Mouse (Mus musculus) limb, embryonic 14.5 days (tissue): ENCODE results near the gene Hp. TPM values are rescaled to one million over a fixed set of nuclear protein-coding genes. Genes with fewer than 3 reads are reported as not detected.

ENCODE experiments used
- ATAC-seq: fragments of 200-750 bp; cut with Nextera tagmentation; 2 replicates; pipeline ENCODE4 v1.8.0; 2017; ENCODE audit warnings: low read depth, moderate number of reproducible peaks, moderate TSS enrichment; ENCODE audit not compliant: low FRiP score
- DNase-seq: peaks from one replicate; pipeline ENCODE4 v3.0.0-alpha.2; 2015; ENCODE audit warnings: low spot score
- H3K27ac ChIP-seq: fragments of 300-500 bp; sonication (generic); replicated peaks from 2 replicates; pipeline ENCODE4 v1.5.1; 2014; ENCODE audit warnings: low read depth, mild to moderate bottlenecking, low read length, moderate library complexity, mixed read lengths
- H3K27me3 ChIP-seq: fragments of 300-500 bp; sonication (generic); 2 replicates; pipeline ENCODE4 v1.6.1; 2014; ENCODE audit warnings: low read length, mixed read lengths; ENCODE audit not compliant: control insufficient read depth, insufficient read depth
- H3K36me3 ChIP-seq: fragments of 300-500 bp; sonication (generic); 2 replicates; pipeline ENCODE4 v1.6.1; 2014; ENCODE audit warnings: mild to moderate bottlenecking, low read length, moderate library complexity, mixed read lengths; ENCODE audit not compliant: control insufficient read depth, insufficient read depth
- H3K4me1 ChIP-seq: fragments of 300-500 bp; sonication (generic); 2 replicates; pipeline ENCODE4 v1.6.1; 2014; ENCODE audit warnings: antibody characterized with exemption, low read length, mixed read lengths; ENCODE audit not compliant: control insufficient read depth, insufficient read depth
- H3K4me2 ChIP-seq: fragments of 300-500 bp; sonication (generic); replicated peaks from 2 replicates; pipeline ENCODE4 v1.6.1; 2014; ENCODE audit warnings: low read depth, mild to moderate bottlenecking, low read length, moderate library complexity; ENCODE audit not compliant: severe bottlenecking
- H3K4me3 ChIP-seq: fragments of 300-500 bp; sonication (generic); replicated peaks from 2 replicates; pipeline ENCODE4 v1.5.1; 2014; ENCODE audit warnings: low read length
- H3K9ac ChIP-seq: fragments of 300-500 bp; sonication (generic); 2 replicates; pipeline ENCODE4 v1.6.1; 2014; ENCODE audit warnings: mild to moderate bottlenecking, low read depth, low read length, moderate library complexity; ENCODE audit not compliant: severe bottlenecking
- H3K9me3 ChIP-seq: fragments of 300-500 bp; sonication (generic); 2 replicates; pipeline ENCODE4 v1.6.1; 2016; ENCODE audit warnings: low read length; ENCODE audit not compliant: control insufficient read depth
- POLR2A ChIP-seq: fragments of 200-500 bp; IDR thresholded peaks from 2 replicates; pipeline ENCODE4 v1.8.0; 2012; ENCODE audit warnings: inconsistent platforms, mild to moderate bottlenecking, moderate library complexity, borderline replicate concordance; ENCODE audit not compliant: insufficient read depth, insufficient read length; ENCODE audit errors: extremely low read depth
- WGBS: fragments of 180-500 bp; shearing (Covaris S2); extraction: QIAGEN DNeasy Blood & Tissue Kit; methylation state at CpG from one replicate; pipeline ENCODE4 v1.1.7; 2014; 5-methylcytosine and 5-hydroxymethylcytosine counted together
- polyA plus RNA-seq, 2 experiments: library from polyadenylated mRNA; depleted of rRNA in 1 of 2; stranded (reverse) in 1 of 2; unstranded in 1 of 2; fragments of >200 nt; fragmentation: Nextera tagmentation in 1 of 2; extraction: Ambion mirVana in 1 of 2; gene quantifications; 2 replicates each; pipeline versions ENCODE4 v1.2.1 to v1.2.3; 2012 to 2014

Hp gene
- polyA plus RNA-seq, 2 experiments = 1.8 to 2.0 TPM

DNA sequence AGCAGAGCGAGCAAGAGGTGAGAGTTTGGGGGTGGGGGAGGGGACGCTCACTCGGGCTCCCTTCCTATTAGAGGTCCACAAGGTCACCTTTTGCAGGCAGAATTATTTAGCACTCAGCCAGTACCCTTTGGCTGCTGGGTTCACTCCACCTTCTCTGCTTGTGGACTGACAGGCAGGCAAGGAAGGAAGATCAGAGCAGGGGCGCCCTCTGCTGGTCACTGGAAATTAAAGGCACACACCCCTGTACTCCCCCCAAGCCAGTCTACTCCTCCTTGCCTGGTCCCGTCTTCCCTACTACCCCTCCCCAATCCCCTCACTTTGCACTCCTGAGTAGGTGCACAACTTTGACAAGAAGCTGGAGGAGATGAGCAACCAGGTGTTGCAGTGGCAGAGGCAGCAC, 42.3 kb downstream of the Hp start:
- no peak overlapping the region for H3K4me3 ChIP-seq
- no peaks in the 10 kb centered on the region for H3K36me3 ChIP-seq
- no peaks in the 10 kb centered on the region for H3K9me3 ChIP-seq
- no peaks in the 10 kb centered on the region for H3K27me3 ChIP-seq
- no peak for TF ChIP-seq POLR2A
- H3K4me1 ChIP-seq = no peaks in the 10 kb centered on the region; the same call in 1 of the 2 replicates
- peak overlapping the region; percentile 41; the same call in 1 of the 2 replicates for H3K9ac ChIP-seq
- peak overlapping the region; percentile 43 for H3K4me2 ChIP-seq
- peak; percentile 88 for ATAC-seq
- WGBS = 2% methylated on average over 5 of the region's 5 CpGs
- no peak overlapping the region; the same call in 1 of the 2 replicates for H3K27ac ChIP-seq
- DNase-seq = peak; percentile 86

DNA sequence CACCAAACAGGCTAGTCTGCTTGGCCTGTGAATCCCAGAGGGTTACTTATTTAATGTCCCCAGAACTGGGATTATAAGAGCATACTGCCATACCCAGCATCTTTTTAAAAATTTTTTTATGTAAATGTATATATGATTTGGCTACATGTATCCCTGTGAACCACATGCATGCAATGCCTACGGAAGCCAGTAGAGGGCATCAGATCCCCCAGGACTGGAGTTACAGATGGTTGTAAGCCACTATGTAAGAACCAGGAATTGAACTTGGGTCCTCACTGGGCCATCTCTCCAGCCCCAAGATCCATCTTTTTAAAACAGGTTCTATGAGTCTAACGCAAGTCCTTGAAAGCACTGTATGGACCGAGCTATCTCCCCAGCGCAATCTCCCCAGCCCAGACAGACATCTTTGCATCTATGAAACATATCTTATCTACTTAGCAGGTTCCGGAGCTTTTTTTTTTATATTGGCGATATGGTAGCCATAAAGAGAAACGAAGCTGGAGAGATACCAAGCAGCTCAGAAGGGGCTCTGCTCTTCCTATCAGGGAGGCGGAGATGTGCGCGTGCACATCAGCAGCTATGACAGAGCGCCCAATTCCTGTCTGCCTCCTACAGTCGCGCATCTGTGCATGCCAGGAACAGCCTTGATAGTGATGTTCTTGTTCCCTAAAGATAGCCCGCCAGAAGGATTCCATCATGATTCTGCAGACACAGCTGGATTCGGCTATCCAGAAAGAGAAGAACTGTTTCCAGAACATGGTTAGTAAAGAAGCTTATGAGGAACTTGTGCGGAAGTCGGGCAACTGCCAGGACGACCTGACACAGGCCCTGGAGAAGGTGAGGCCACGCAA, 43.6 kb downstream of the Hp start:
- no peaks in the 10 kb centered on the region for H3K9me3 ChIP-seq
- H3K4me3 ChIP-seq = no peak overlapping the region
- WGBS = 86% methylated on average over 19 of the region's 19 CpGs
- ATAC-seq (no peak), DNase-seq (peak; percentile 20)
- no peaks in the 10 kb centered on the region for H3K36me3 ChIP-seq
- no peak overlapping the region for H3K9ac ChIP-seq
- no peak for TF ChIP-seq POLR2A
- no peak overlapping the region for H3K4me2 ChIP-seq
- H3K27me3 ChIP-seq = no peaks in the 10 kb centered on the region
- no peak overlapping the region for H3K27ac ChIP-seq
- no peaks in the 10 kb centered on the region for H3K4me1 ChIP-seq

Other genes starting within 250 kb of the Hp start
- 0.06 and 0.20 TPM in 2 replicates for gene Pmfbp1, start 85.1 kb downstream of the Hp start, polyA plus RNA-seq (2012; rRNA removed)
- gene Pmfbp1, start 85.1 kb downstream of the Hp start, polyA plus RNA-seq (2014; fragmentation: Nextera tagmentation; extraction: Ambion mirVana) = 0.23 and 0.43 TPM in 2 replicates
- 27.4 and 27.8 TPM in 2 replicates for gene Dhx38, start 13.3 kb downstream of the Hp start, polyA plus RNA-seq (2012; rRNA removed)
- gene Dhx38, start 13.3 kb downstream of the Hp start, polyA plus RNA-seq (2014; fragmentation: Nextera tagmentation; extraction: Ambion mirVana) = 20.0 and 23.3 TPM in 2 replicates
- 5.7 and 6.0 TPM in 2 replicates for gene Txnl4b, start 13.3 kb downstream of the Hp start, polyA plus RNA-seq (2012; rRNA removed)
- gene Txnl4b, start 13.3 kb downstream of the Hp start, polyA plus RNA-seq (2014; fragmentation: Nextera tagmentation; extraction: Ambion mirVana) = 23.6 and 25.1 TPM in 2 replicates
- 41.2 and 41.8 TPM in 2 replicates for gene Dhodh, start 29.5 kb upstream of the Hp start, polyA plus RNA-seq (2012; rRNA removed)
- gene Dhodh, start 29.5 kb upstream of the Hp start, polyA plus RNA-seq (2014; fragmentation: Nextera tagmentation; extraction: Ambion mirVana) = 42.3 and 48.5 TPM in 2 replicates
- 0.14 and 0.24 TPM in 2 replicates for gene Pkd1l3, start 35.3 kb upstream of the Hp start, polyA plus RNA-seq (2012; rRNA removed)
- 0.14 and 0.33 TPM in 2 replicates for gene Pkd1l3, start 35.3 kb upstream of the Hp start, polyA plus RNA-seq (2014; fragmentation: Nextera tagmentation; extraction: Ambion mirVana)
- 109 and 113 TPM in 2 replicates for gene Ist1, start 114.1 kb upstream of the Hp start, polyA plus RNA-seq (2012; rRNA removed)
- gene Ist1, start 114.1 kb upstream of the Hp start, polyA plus RNA-seq (2014; fragmentation: Nextera tagmentation; extraction: Ambion mirVana) = 149 and 153 TPM in 2 replicates
- 34.0 and 36.8 TPM in 2 replicates for gene Zfp821, start 126.4 kb upstream of the Hp start, polyA plus RNA-seq (2012; rRNA removed)
- gene Zfp821, start 126.4 kb upstream of the Hp start, polyA plus RNA-seq (2014; fragmentation: Nextera tagmentation; extraction: Ambion mirVana) = 28.6 and 34.2 TPM in 2 replicates
- gene Atxn1l, start 158.6 kb upstream of the Hp start, polyA plus RNA-seq (2012; rRNA removed) = 16.2 and 19.0 TPM in 2 replicates
- gene Atxn1l, start 158.6 kb upstream of the Hp start, polyA plus RNA-seq (2014; fragmentation: Nextera tagmentation; extraction: Ambion mirVana) = 8.7 and 9.6 TPM in 2 replicates
- gene Ap1g1, start 199.4 kb upstream of the Hp start, polyA plus RNA-seq (2012; rRNA removed) = 63.1 and 71.1 TPM in 2 replicates
- 32.0 and 33.7 TPM in 2 replicates for gene Ap1g1, start 199.4 kb upstream of the Hp start, polyA plus RNA-seq (2014; fragmentation: Nextera tagmentation; extraction: Ambion mirVana)